Mouse (Mus musculus) CD4-positive, CD25-positive, alpha-beta regulatory T cell, adult 2 months (primary cell): ENCODE measurements around the gene Ipo11.
"Not testable (repeated sequence)": the region's sequence is repeated elsewhere in the genome, so short reads cannot be mapped to it uniquely, and the experiment has no call there.

Experiments
- DNase-seq: peaks from one replicate; pipeline ENCODE4 v3.0.0-alpha.2; 2012; ENCODE audit warnings: low read depth, low spot score

Ipo11 gene

DNA sequence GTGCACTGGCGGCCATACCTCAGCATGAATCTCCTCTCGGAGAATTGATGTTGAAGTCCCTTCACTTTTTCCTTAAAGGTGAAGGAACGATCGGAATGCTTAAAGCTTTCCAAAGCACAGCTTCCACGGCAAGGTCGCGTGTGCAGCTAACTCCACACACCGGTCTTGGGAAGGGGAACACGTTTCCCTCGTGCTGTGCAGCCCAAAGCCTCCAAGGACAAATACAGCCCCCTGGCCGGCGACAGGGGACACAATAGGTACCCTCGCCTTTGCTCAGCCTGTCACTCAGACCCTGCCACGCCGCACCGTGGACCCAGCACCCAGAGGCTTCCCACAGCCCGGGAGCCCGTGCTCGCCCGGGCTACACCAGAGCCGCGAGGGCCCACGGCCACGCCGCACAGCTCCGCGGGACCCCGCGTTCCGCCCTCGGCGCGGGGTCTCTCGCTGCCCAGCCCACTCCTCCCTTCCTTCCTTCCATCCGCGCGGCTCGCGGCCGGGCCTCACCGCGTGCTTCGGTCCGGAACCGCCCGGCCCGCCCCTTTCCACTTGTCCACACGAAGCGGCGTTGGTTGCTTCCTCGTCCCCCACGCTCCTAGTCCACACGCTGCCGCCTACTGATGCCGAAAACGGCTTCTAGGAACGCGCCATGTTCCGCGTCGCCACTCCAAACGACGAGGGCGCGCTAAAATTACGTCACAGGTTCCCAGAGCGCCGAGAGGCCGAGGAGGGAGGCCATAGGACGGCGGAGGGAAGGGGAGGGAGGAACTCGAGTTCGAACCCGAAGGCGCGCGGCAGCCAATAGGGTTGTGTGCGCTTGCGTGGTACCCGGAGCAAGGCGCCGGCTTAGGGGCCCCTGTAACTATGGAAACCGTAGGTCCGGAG lies at the start of gene Ipo11:
Ipo11 (minus strand) TSS at position 703 of the 882 bp plus-strand sequence.
- DNase-seq = peak; percentile 96

DNA sequence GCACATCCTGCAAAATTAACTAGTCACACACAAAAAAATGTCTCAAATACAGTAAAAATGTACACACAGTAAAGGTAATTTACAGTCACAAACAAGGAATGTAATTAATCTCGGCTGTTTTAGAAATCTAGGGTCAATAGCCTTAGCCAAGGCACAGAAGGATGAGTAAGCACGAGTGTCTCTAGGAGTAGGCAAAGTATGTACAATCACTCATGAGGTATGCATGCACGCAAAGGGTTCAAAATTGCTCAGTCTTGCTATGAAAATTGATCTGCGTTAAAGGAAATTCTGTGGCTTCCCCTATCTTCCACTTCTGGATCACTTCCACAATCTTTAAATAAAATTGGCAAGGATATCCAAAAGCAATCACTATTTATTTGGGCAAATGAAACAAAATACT lies 24.7 kb upstream of the Ipo11 start:
- no peak for DNase-seq

DNA sequence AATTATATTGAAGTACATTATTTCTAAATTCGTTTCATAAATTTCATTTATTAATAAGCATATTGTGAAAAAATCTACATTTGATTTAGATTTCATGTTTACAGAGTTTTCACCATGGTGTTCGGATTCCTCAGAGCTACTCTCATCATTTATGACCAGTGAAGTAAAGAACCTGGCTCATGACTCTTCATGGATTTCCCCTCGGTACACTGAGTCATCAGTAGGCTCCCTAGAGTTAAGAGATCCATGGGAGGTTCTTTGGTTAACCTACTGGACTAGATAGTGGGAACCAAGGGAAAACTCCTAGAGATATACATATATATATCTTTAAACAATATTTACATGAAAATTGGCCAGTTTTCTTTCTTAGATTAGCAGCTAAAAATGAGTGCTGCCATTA lies 23.8 kb upstream of the Ipo11 start:
- DNase-seq = no peak

DNA sequence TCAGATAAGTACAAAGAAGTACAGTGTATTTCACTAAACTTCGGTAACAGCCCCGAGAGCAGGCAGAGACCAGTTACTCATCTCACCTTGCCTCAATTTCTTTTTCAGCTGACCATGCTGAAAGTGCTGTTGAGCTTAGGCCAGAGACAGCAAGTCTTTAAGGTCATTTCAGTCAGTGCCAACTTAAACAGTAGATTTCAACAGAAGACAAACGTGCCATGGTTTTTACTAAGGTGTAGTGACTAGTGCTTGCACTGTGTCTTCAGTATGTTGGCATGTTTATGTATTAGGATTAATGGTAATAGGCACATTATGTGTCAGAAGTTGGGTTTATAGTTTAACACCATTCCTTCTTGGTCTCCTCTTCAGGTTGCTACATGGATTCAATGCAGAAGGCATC lies 21.5 kb upstream of the Ipo11 start:
- no peak for DNase-seq

DNA sequence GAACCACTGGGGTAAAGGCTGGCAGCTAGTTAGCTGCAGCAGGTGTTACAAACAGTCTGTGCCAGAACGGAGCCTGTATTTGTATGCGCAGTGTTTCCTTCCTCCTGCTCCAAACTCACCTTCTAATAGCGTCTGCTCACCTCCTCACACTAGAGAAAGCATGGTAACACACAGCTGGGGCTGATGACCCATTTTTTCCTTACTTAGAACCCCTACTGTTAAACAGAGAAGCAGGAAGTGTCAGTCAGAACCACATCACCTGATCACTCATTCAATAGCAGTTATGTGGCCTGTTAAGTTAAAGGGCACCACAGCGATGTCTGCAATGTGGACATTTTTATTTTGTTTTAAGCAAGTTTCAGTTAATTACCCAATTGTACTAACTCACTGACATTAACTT lies 20.8 kb upstream of the Ipo11 start:
- no peak for DNase-seq

DNA sequence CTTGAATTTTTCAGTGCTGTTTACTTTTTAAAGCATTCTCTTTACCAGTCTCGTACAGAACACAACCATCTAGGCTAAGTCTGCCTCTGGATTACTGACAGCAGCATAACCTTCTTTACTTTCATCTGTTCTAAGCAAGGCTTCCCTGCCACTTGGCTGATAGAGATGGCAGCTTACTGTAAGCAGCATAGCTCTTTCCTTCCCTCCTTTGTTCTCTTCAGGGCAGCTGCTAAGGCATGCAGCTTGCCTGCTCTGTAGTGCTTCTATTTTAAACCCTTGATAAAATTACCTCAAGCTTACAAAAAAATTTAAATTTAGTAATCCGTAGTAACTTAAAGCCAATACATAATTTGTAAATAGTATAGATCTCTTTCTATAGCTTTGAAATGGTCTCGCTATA lies 18.1 kb upstream of the Ipo11 start:
- no peak for DNase-seq

DNA sequence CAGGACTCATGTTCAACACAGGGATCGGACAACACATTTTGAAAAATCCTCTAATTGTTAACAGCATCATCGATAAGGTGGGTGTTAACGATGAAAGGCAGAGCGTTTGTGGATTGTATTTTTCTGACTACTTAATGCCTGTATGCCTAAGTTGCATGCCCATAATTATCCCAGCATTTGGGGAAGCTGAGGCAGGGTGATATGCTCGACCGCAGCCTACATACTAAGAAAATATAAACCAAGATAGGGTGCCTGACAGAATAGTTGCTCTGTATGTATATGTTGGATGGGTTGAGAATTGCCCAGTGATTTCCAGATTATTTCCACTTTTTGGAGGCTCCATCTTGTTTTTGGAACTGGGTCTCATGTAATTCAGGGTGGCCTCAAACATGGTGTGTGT lies 10.8 kb upstream of the Ipo11 start:
- no peak for DNase-seq

DNA sequence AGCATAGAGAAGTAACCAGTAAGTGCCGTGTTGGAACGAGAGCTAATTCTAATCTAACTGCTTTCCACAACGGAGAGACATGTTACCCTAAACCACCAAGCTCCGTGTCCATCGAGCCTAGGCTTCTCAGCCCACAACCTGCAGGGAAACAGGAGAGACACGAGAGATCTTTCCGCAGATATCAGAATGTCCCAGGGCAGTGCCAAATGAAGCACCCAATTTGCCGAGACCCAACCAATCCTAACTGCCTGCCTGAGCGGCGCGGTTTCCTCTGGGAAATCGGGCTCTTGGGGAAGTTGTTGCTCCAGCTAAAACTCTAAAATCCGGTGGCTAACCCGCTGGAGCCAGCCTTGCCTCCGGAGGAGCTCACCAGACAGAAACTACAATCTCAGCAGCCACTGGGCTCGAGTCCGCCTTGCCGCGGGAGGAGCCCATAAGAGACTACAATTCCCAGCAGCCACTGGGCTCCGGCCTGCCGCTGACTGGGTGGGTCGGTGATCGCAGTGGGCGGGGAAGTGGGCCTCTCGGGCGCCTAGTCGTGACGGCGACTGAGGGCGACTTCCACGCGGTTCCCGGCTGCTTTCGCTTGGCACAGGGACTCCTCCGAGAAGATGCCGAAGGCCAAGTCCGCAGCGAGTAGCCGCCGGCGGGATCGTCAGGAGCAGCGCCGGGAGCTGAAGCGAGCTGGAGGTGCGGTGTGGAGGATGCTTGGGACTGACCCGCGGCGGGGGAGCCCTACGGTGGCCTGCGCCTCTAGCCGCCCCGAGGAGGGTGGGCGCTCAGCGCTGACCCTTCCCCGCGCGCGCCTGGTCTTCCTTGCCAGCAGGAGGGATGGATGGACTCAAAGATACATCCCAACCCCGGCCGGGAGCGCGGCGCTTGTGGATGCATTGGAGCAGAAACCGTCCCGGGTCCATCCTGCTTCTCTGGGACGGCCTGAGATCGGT lies 10.1 kb upstream of the Ipo11 start, which contains the start of gene Dimt1:
Dimt1 (plus strand) TSS at position 534 of the 947 bp plus-strand sequence.
- DNase-seq = peak; percentile 95

DNA sequence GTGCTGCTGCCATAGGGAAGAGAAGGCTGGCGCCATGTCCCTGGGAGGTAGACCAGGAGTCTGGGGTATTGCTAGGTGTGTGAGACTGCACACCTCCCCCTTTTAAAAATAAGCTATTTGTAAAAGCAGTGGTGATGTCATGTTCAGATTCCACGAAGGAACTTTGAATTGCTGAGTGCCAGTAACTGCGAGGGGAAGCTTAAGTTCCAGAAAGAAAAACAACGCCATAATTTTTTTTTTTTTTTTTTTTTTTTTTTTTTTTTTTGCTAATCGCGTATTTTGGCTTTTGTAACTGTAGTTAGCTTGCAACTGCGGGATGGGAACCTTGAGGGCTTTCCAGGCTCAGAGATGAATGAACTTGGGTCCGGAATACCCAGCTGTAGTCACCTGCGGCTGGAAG lies 8.8 kb upstream of the Ipo11 start:
- no peak for DNase-seq

DNA sequence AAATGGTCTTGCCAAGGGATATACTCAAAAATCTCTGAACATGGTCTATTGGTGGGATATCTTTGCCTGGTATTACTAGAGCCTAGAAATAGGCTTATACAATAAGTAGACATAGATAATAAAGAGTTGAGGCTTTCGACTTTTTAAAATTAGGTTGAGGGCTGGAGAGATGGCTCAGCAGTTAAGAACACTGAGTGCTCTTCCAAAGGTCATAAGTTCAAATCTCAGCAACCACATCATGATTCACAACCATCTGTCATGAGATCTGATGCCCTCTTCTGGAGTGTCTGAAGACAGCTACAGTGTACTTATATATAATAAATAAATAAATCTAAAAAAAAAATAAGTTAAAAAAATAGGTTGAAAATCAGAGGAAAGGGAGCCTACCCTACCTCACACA lies 6.0 kb upstream of the Ipo11 start:
- no peak for DNase-seq

DNA sequence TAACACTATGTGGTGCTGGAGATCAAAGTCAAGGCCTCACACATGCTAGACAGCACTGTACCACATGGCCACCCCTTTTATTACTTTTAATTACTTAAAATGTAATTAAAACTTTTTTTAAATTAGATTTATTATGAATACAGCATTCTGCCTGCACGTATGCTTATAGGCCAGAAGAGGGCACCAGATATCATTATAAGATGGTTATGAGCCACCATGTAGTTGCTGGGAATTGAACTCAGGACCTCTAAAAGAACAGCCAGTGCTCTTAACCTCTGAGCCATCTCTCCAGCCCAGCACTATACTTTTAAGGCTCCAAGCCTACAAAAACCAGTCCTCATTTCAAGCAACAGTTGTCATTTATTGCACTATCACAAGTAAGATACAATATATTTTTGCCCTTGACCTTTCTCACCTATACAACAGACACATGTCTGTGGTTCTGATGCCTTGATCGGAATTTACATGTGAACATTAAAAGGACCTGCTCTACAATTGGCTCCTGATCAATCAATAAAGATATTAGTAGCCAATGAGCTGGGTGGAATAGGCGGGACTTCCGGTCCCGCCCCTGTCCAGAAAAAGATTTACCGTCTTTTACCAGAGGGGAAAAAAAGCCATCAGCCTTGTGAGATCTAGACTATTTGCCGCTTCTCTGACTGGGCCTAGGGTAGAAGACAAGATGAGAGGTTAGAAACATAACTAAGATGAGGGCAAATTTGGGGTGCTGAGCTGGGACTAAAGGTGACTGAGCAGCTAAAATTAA lies 4.6 kb upstream of the Ipo11 start:
- peak; percentile 24 for DNase-seq

DNA sequence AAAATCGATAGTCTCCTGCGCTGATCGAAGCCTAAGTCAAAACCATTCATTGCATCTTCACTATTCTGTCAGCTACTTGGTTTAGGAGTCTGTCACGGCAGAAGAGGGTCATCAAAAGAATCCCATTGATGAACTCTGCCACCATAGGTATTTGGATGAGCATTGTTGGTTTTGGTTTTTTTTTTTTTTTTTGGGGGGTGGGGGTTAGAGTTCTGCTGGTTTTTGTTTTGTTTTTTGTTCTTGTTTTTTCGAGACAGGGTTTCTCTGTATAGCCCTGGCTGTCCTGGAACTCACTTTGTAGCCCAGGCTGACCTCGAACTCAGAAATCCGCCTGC lies 347 bp upstream of the Ipo11 start:
- DNase-seq = no peak

DNA sequence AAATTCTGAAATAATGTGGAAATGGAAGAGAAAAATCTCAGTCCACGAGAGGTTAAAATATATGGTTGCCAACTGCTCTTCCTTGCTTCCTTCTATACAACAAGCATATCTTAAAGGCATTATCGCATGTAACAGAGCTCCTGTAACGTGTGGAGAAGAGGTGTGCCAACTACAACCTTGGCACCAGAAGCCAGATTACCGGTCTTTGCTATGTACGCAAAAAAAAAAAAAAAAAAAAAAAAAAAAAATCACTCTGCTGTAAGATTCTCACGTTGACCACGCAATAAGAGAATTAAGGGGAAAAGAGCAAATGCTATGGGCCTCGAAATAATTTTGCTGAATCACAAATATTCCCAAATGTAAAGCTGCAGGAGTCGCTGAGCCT lies 895 bp downstream of the Ipo11 start:
- no peak for DNase-seq

DNA sequence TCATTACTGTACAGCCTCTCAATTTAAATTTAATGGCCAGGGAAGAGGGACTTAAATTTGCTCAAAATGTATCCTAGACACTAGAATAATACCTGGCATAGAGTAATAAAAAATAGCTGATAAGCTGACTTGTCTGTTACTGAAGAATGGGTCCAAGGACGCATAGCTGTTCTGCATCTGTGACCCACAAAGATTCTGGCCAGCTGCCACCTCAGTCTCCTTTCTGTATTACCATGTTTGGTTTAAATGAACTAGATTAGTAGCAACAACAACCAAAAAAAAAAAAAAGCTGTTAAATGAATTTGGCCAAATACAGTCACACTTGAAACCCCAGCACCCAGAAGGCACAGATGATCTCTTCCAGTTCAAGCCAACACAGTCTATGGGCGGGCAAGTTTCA lies 7.6 kb downstream of the Ipo11 start:
- no peak for DNase-seq

DNA sequence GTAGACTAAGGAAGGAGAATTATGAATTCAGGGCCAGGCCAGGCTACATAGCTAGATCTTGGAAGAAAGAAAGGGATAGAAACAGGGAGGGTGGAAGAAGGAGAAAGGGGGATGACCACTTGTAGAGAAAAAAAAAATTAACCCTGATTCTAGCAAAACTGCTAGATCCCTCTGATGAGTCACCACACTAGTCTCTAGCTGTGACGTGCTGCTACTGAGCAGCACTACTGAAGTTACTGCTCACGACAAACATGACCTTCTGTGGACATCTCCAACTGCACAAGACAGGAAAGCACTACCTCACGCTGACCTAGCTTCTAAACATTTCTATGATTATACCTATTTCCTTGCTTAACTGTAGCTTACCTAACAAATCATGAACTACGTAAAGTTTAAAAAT lies 8.5 kb downstream of the Ipo11 start:
- DNase-seq = no peak

DNA sequence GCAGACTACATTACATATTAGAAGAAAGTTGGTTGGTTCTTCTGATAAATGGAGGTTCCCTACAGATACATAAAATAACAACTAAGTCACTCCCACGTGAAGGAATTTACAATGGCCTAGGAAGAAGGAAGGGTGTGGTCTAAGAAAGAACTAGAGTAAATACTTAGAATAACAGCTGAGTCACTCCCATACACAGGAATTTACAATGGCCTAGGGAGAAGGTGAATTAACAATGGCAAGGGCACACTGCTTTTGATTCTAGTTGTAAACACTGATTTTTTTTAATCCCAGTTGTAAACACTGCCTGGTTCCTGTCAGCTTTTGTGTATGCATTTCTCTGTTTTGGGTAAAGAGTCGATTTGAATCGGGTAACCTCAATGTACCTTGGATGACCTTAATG lies 10.8 kb downstream of the Ipo11 start:
- not testable (repeated sequence) for DNase-seq

DNA sequence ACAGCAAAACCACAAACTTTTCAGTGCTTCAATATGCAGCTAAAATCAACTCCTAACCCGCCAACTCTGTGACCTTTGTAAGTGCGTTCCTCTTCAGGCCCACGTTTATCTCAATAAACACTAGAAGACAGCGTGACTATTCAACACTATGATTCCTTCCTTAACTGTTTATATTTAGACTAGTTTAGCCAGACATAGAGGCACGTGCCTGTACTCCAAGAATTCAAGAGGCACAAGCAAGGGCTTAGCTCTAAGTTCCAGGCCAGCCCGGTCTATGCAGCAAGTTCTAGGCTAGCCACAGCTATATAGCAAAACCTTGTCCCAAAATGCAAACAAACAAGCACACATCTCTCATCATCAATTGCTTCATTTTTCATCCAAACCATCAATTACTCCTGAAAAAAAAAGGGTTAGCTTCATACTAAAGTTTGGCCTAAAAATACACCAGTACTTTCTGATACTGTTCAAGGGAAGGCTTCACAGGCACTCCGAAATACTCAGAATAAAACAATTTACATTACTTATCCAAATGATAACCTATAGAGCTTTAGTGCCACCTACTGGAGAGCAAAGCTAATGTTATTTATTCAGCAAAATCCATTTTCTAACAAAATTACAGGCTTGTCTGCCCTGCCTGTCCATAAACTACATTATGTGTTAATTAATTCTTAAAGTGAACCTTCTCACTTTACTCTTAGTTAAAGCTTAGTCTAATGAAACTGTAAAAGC lies 18.3 kb downstream of the Ipo11 start:
- DNase-seq = peak; percentile 62

DNA sequence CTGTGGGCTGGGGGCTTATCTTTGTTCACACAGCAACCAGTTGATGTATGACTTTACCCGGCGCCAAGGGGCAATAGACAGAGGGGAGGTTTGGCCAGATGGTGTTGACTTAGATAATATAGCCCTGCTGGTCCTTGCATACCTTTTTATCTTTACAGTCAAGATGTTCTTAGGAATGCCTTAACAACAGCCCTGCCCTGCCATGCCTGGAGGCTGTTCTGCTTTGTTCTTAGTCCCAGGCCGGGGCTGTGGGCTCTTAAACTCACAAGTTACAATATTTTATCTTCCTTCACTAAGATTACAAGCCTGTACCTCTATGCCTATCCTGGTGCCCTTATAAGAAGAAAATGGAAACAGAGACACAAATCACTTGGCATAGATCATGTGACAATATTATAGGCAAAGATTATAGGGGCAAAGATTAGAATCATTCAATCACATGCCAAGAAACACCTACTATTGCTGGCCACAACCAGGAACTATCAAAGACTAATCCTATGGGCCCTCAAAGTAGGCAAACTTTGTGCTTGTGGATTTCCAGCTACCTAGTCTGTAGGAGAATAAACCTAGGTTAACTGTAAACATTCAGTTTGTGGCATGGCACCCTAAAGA lies 23.5 kb downstream of the Ipo11 start:
- no peak for DNase-seq

DNA sequence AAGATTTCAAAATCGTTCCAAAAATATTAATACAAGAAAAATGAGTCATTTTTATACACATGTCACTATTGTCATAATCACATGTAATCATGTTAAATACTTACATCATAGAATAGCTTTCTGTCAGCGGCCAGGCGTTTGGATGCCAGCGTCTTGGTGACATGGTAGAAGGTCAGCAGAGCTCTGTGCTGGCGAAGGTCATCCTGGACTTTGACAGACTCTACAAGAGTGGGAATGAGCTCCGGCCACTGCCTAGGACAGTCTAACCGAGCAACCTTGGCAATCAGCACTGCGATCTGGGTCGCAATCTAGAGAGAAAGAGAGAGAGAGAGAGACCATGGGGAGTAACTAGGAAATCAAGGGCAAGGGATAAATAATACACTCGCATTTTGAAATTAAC lies 26.7 kb downstream of the Ipo11 start:
- no peak for DNase-seq

DNA sequence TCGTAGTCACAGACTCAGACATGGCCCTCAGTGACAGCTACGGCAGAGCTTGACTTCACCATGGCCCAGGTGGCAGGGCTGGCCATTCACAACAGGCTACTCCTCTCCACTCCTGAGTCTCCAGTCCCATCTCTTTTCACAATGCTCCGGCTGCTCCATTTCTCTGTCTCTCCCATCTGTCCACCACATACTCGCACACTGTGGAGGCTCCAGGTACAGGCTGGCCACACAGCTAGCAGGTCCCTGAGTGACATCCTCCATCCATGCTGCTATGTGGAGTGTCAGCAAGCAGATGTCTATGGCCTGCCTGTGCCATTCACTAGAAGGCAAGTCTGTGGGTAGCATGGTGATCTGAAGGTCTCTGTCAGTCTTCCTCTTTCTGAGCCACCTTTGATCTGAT lies 29.5 kb downstream of the Ipo11 start:
- DNase-seq = no peak

DNA sequence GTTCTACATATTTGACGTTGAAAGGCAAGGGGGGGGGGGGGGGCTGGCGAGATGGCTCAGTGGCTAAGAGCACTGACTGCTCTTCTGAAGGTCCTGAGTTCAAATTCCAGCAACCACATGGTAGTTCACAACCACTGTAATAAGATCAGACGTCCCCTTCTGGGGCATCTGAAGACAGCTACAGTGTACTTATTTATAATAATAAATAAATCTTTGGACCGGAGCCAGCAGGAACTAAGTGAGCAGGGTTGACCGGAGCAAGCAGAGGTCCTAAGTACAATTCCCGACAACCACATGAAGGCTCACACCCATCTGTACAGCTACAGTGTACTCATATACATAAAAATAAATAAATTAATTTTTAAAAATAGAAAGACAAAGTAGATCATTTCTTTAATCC lies 31.6 kb downstream of the Ipo11 start:
- DNase-seq = not testable (repeated sequence)
